In the genomic region with DNA sequence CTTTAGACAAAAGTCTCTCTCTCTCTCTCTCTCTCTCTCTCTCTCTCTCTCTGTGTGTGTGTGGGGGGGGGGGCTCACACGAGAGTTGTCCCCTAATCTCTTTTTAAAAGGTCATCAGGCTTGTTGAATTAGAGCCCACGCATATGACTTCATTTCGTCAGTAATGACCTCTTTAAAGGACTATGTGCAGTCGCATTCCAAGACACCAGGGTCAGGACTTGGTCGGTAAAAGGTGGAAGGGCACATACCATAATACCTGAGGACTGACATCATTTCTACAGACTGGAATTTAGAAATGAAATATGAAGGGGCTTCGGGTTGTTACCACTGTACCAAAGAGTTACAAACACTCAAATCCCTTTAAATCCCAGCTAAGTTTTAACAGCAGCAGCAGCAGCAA, we compare ENCODE assay signal across 22 mouse cellular contexts. TPM values are rescaled to one million over a fixed set of nuclear protein-coding genes. Genes with fewer than 3 reads are reported as not detected.
A peak's percentile ranks its signal among the peaks of the same experiment; 100 is the strongest.
DNase-seq lines count a peak whose midpoint lies in the region; ATAC-seq and TF ChIP-seq lines count a peak whose summit lies in the region.
"Had no signal": no experiment of that assay in that cellular context is flagged by ENCODE, and none has a peak within 500 bp of the region (broad histone marks: within the 10 kb centered on the region; RNA-seq: fewer than 3 reads in every experiment).

No protein-coding gene starts in this region.

- no peaks in the 10 kb centered on the region; the same call in 1 of the 2 replicates for H3K27me3 ChIP-seq in heart, embryonic 13.5 days (replicated peaks)
- no peaks in the 10 kb centered on the region for H3K27me3 ChIP-seq in heart, adult 2 months (ENCODE audit: control insufficient read depth, insufficient read depth, low read length)
- H3K27me3 ChIP-seq: intestine, embryonic 15.5 days had no signal

- H3K27ac ChIP-seq in heart, embryonic 13.5 days (replicated peaks) = no peak overlapping the region
- H3K27ac ChIP-seq in heart, adult 2 months = no peak overlapping the region
- peak overlapping the region; percentile 48; the same call in 1 of the 2 replicates for H3K27ac ChIP-seq in embryonic fibroblast, embryonic 13.5 days (ENCODE audit: insufficient read depth, low read length)
- H3K27ac ChIP-seq: heart, embryonic 15.5 days; hindbrain, embryonic 14.5 days; intestine, embryonic 15.5 days had no signal

- 0 out of 2 replicates have a peak overlapping the region, but pooled peaks have one; percentile 1 for H3K9ac ChIP-seq in heart, embryonic 13.5 days
- H3K9ac ChIP-seq in heart, adult 2 months (ENCODE audit: low read depth, low read length) = no peak overlapping the region
- H3K9ac ChIP-seq: heart, embryonic 15.5 days; hindbrain, embryonic 14.5 days; intestine, embryonic 15.5 days had no signal

- no peak for TF ChIP-seq CTCF in heart, adult 2 months (IDR thresholded peaks at IDR 0.05)
- TF ChIP-seq CTCF in embryonic fibroblast, embryonic 13.5 days (IDR thresholded peaks at IDR 0.05; ENCODE audit: borderline replicate concordance, insufficient read depth, low read length) = no peak

- intact Hi-C loops in heart, adult 2 months (cut with DNase I) = loop anchor here (10.0 kb wide), 1 partner anchor 259 kb away; no protein-coding TSS in a partner anchor

- ATAC-seq in heart, embryonic 13.5 days (ENCODE audit: extremely low read depth, insufficient number of reproducible peaks, low FRiP score, low TSS enrichment) = no peak
- ATAC-seq: CD4-positive, CD25-positive, alpha-beta regulatory T cell, adult 4 months; forebrain, embryonic 16.5 days; intestine, embryonic 15.5 days had no signal

- TF ChIP-seq POLR2A in heart, adult 2 months (IDR thresholded peaks at IDR 0.05; ENCODE audit: insufficient read depth, low read depth, low read length) = no peak
- no peak for TF ChIP-seq POLR2A in embryonic fibroblast, embryonic 13.5 days (IDR thresholded peaks at IDR 0.05; ENCODE audit: low read depth, low read length)

- no peak overlapping the region for H3K4me2 ChIP-seq in heart, embryonic 13.5 days
- H3K4me2 ChIP-seq: heart, embryonic 15.5 days; hindbrain, embryonic 14.5 days; intestine, embryonic 15.5 days had no signal

- H3K36me3 ChIP-seq in heart, embryonic 13.5 days = no peaks in the 10 kb centered on the region
- no peaks in the 10 kb centered on the region for H3K36me3 ChIP-seq in heart, adult 2 months (ENCODE audit: control insufficient read depth, insufficient read depth, low read length)
- H3K36me3 ChIP-seq: G1E; heart, embryonic 15.5 days; intestine, embryonic 15.5 days had no signal

- 27% methylated on average over 6 of the region's 6 CpGs for WGBS in heart, embryonic 13.5 days
- 62% methylated on average over 6 of the region's 6 CpGs for WGBS in heart, adult 2 months

- H3K4me3 ChIP-seq in heart, embryonic 13.5 days = no peak overlapping the region
- H3K4me3 ChIP-seq in heart, adult 2 months = no peak overlapping the region
- no peak overlapping the region for H3K4me3 ChIP-seq in embryonic fibroblast, embryonic 13.5 days (ENCODE audit: insufficient read depth, low read length)
- H3K4me3 ChIP-seq: erythroblast, embryonic 14.5 days; heart, embryonic 15.5 days; intestine, embryonic 15.5 days had no signal

- no peaks in the 10 kb centered on the region for H3K9me3 ChIP-seq in heart, embryonic 13.5 days
- H3K9me3 ChIP-seq: G1E; heart, embryonic 15.5 days; intestine, embryonic 15.5 days had no signal

- H3K79me2 ChIP-seq in heart, adult 2 months (replicated peaks; ENCODE audit: control insufficient read depth, insufficient read depth, low read length) = no peaks in the 10 kb centered on the region

- peaks cover 20% of the 10 kb centered on the region for H3K4me1 ChIP-seq in heart, embryonic 13.5 days
- no peaks in the 10 kb centered on the region for H3K4me1 ChIP-seq in heart, adult 2 months (ENCODE audit: control insufficient read depth, insufficient read depth, low read length)
- peaks cover 21% of the 10 kb centered on the region for H3K4me1 ChIP-seq in embryonic fibroblast, embryonic 13.5 days (ENCODE audit: control insufficient read depth, insufficient read depth, low read length)

- DNase-seq in heart, adult 2 months = no peak
- DNase-seq in 3T3-L1 (ENCODE audit: low read depth, low spot score) = peak; percentile 57
- DNase-seq in Muller cell, postnatal 12 days (ENCODE audit: inconsistent ontology term) = peak; percentile 51
- DNase-seq in thymus, postnatal 4 days = no peak
- no peak for DNase-seq in cerebellum, adult 8-10 months
- DNase-seq: adrenal gland, postnatal 10 days; B cell, adult 2 months; cerebellum, adult 11 months; cerebellum, adult 9-11 months; cerebellum, postnatal 36 days; gastrocnemius, postnatal 14 days; heart, postnatal 14 days; kidney, adult 8-10 months had no signal

- TF ChIP-seq EP300 in heart, adult 2 months (IDR thresholded peaks at IDR 0.05; ENCODE audit: insufficient read depth, low read depth, low read length) = no peak

RNA-seq across cellular contexts. Expression of gene Cgnl1, which starts 32.7 kb away (rescaled TPM):
- 38.7 and 41.3 TPM in 2 replicates for polyA plus RNA-seq in heart, embryonic 13.5 days (2015; fragmentation: Nextera tagmentation; extraction: Ambion mirVana)
- total RNA-seq in heart, adult 2 months (2021) = 10 to 100 TPM; 28.1 to 31.0 TPM
- 10.5 and 16.2 TPM in 2 replicates for polyA plus RNA-seq in heart, adult 2 months (2012; rRNA removed)
- polyA plus RNA-seq in embryonic fibroblast, embryonic 13.5 days (2011; ENCODE audit: insufficient read length, low read depth, missing spikeins) = 24.6 and 34.3 TPM in 2 replicates
- polyA plus RNA-seq: CD4-positive, CD25-positive, alpha-beta regulatory T cell, adult 4 months; erythroblast, embryonic 14.5 days had no signal

Comparison
In these comparisons a context has a peak if more than half of its experiments do, and no peak if none do; other contexts are left out.
1. DNase-seq: peak in 3T3-L1 (single experiment) and Muller cell, postnatal 12 days (single experiment); none in heart, adult 2 months (0 of 2), thymus, postnatal 4 days (single experiment) and cerebellum, adult 8-10 months (single experiment).